Mouse (Mus musculus) intestine, postnatal 0 days (tissue): ENCODE measurements around the gene Mnt. TPM values are rescaled to one million over a fixed set of nuclear protein-coding genes. Genes with fewer than 3 reads are reported as not detected.

Experiments
- ATAC-seq: fragments of 200-750 bp; cut with Nextera tagmentation; 2 replicates; pipeline ENCODE4 v1.8.0; 2017; ENCODE audit warnings: mild to moderate bottlenecking, moderate TSS enrichment, moderate library complexity
- H3K27ac ChIP-seq: fragments of 300-500 bp; sonication (generic); 2 replicates; pipeline ENCODE4 v1.5.1; 2014; ENCODE audit warnings: mild to moderate bottlenecking, low read depth, low read length, moderate library complexity
- H3K27me3 ChIP-seq: fragments of 300-500 bp; sonication (generic); replicated peaks from 2 replicates; pipeline ENCODE4 v1.6.1; 2014; ENCODE audit warnings: low read length, mixed read lengths; ENCODE audit not compliant: control insufficient read depth, insufficient read depth
- H3K36me3 ChIP-seq: fragments of 300-500 bp; sonication (generic); 2 replicates; pipeline ENCODE4 v1.6.1; 2014; ENCODE audit warnings: mild to moderate bottlenecking, moderate library complexity; ENCODE audit not compliant: control insufficient read depth, insufficient read depth
- H3K4me1 ChIP-seq: fragments of 300-500 bp; sonication (generic); replicated peaks from 2 replicates; pipeline ENCODE4 v1.6.1; 2014; ENCODE audit warnings: antibody characterized with exemption, low read length, mixed read lengths; ENCODE audit not compliant: control insufficient read depth, insufficient read depth
- H3K4me2 ChIP-seq: fragments of 300-500 bp; sonication (generic); replicated peaks from 2 replicates; pipeline ENCODE4 v1.6.1; 2014; ENCODE audit warnings: low read depth, mild to moderate bottlenecking, moderate library complexity
- H3K4me3 ChIP-seq: fragments of 300-500 bp; sonication (generic); 2 replicates; pipeline ENCODE4 v1.5.1; 2014; ENCODE audit warnings: low read depth, low read length
- H3K9ac ChIP-seq: fragments of 300-500 bp; sonication (generic); 2 replicates; pipeline ENCODE4 v1.6.1; 2014; ENCODE audit warnings: mild to moderate bottlenecking, low read depth, low read length
- H3K9me3 ChIP-seq: fragments of 300-500 bp; sonication (generic); 2 replicates; pipeline ENCODE4 v1.6.1; 2016; ENCODE audit warnings: mixed run types; ENCODE audit not compliant: control insufficient read depth
- CTCF ChIP-seq: sonication (generic); IDR thresholded peaks from 2 replicates; pipeline ENCODE4 v1.5.1; 2016; ENCODE audit warnings: low read depth, mild to moderate bottlenecking, control low read depth, antibody characterized with exemption, moderate library complexity
- WGBS: fragments of 180-500 bp; shearing (Covaris S2); extraction: QIAGEN DNeasy Blood & Tissue Kit; methylation state at CpG from one replicate; pipeline ENCODE4 v1.1.7; 2014; 5-methylcytosine and 5-hydroxymethylcytosine counted together
- polyA plus RNA-seq: library from polyadenylated mRNA; unstranded; fragments of >200 nt; fragmentation: Nextera tagmentation; extraction: Ambion mirVana; gene quantifications from 2 replicates; pipeline ENCODE4 v1.2.1, GENCODE M21; 2015

Gene Mnt
- polyA plus RNA-seq, 1 experiment from 2014 or later: 5.3 TPM

DNA sequence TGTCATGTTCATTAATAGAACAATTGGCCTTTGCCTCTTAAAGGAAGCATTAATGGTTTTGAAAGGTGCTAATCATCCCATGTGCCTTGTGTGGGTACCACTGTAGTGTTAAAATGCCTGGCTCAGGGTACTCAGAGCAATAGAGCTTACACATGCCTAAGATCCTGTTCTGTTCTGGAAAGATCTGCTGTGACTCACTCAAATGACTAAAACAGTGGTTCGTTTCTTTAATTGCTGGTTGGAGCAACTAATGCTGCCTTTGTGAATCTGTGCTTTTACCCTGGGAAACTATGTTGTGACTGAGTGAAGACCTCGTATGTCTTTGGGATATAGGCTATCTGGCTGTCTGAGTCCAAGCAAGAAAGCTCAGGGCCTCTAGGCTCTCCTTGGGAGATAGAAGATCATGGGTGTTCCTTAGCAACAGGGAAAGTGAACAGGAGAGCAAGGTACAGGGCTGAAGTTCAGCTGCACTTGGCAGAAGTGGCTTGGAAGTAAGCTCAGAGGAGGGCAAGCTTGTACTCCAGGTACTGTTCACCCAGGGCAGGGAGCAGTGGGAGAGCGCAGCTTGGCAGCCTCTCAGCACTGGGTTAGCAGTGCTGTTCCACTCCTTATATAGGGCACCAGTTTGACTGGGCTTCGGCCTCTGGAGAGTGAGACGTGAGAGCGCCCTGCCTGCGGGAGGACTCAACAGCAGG is 7.8 kb upstream of the Mnt start:
- TF ChIP-seq CTCF: 0 out of 2 replicates have a peak, but pooled peaks have one; percentile 9
- Histone ChIP-seq H3K4me2 (peak overlapping the region; percentile 44), H3K4me3 (no peak overlapping the region), H3K27me3 (no peaks in the 10 kb centered on the region), H3K4me1 (peaks cover 3% of the 10 kb centered on the region; the same call in 1 of the 2 replicates), H3K9me3 (no peaks in the 10 kb centered on the region), H3K36me3 (peaks cover 6% of the 10 kb centered on the region; the same call in 1 of the 2 replicates), H3K9ac (no peak overlapping the region), H3K27ac (peak overlapping the region; percentile 85)
- 56% methylated on average over 7 of the region's 7 CpGs for WGBS
- ATAC-seq: peak; percentile 50

DNA sequence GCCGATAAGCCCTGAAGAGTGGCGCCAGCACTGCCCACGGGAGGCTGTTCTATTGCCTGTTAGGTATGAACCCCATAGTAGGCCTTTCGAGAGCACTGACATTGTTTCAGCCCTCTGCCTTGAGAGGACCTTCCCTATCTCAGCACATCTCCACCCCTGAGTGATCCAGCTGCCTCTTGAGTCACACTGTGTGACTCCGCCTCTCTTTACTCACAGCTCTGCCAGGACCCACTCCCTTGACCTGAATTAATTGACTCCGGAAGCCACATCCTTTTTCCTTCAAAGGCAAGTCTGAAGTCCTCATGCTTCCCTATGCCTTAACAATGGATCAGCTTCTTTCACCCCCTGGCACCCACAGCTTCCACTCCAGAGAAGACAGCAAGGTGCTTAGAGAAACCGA is 4.6 kb upstream of the Mnt start:
- H3K36me3 ChIP-seq: 0 out of 2 replicates have a peak, but pooled peaks cover 4% of the 10 kb centered on the region
- H3K27me3 ChIP-seq: no peaks in the 10 kb centered on the region
- H3K4me1 ChIP-seq: peaks cover 13% of the 10 kb centered on the region; the same call in 1 of the 2 replicates
- no peak overlapping the region for H3K9ac ChIP-seq
- H3K27ac ChIP-seq: peak overlapping the region; percentile 86
- H3K9me3 ChIP-seq: no peaks in the 10 kb centered on the region
- peak overlapping the region; percentile 35 for H3K4me2 ChIP-seq
- 34% methylated on average over 7 of the region's 7 CpGs for WGBS
- TF ChIP-seq CTCF: no peak
- H3K4me3 ChIP-seq: no peak overlapping the region
- ATAC-seq: peak; percentile 21

- H3K9me3 ChIP-seq: no peaks in the 10 kb centered on the region
- WGBS: 48% methylated on average over 5 of the region's 5 CpGs
- H3K36me3 ChIP-seq: 0 out of 2 replicates have a peak, but pooled peaks cover 4% of the 10 kb centered on the region
- H3K27me3 ChIP-seq: no peaks in the 10 kb centered on the region
- peaks cover 13% of the 10 kb centered on the region; the same call in 1 of the 2 replicates for H3K4me1 ChIP-seq
- H3K4me3 ChIP-seq: no peak overlapping the region
- ATAC-seq: peak; percentile 40
- H3K27ac ChIP-seq: peak overlapping the region; percentile 86
- peak overlapping the region; percentile 35 for H3K4me2 ChIP-seq
- TF ChIP-seq CTCF: no peak
- H3K9ac ChIP-seq: no peak overlapping the region
Measured at GRCm38 (mm10) chr11:74826702-74827101, 4.0 kb upstream of the Mnt start.

DNA sequence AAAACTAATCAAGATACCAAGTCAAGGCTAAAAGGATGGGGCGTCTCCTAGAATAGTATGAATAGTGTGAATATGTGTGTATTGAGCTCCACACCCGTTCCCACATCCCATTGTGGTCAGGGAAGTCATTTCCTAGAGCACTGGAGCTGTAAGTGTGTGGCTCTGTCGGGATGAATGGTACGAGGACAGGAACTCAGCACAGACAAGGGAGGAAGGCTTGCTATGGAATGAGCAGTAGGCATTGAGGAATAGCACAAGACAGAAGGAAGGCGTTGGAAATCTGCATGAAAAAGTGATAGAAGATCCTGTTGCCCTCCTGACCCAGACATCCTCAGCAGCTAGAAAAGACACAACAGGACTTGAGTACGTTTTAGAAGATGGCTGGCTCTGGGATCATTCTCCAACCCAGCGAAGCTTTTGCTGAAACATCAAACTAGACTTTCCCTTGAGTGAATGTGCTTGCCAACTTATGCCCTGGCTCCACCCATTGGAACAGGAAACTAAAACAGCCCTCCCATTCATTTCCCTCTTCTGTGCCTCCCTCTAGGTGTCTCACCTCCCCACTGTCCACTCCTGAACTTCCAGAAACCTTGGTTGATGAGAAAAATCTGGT is 2.8 kb upstream of the Mnt start:
- ATAC-seq: no peak
- 0 out of 2 replicates have a peak, but pooled peaks cover 4% of the 10 kb centered on the region for H3K36me3 ChIP-seq
- peaks cover 13% of the 10 kb centered on the region; the same call in 1 of the 2 replicates for H3K4me1 ChIP-seq
- TF ChIP-seq CTCF: no peak
- no peaks in the 10 kb centered on the region for H3K9me3 ChIP-seq
- H3K4me2 ChIP-seq: no peak overlapping the region
- no peak overlapping the region for H3K9ac ChIP-seq
- peak overlapping the region; percentile 50 for H3K27ac ChIP-seq
- H3K27me3 ChIP-seq: no peaks in the 10 kb centered on the region
- WGBS: 68% methylated on average over 7 of the region's 7 CpGs
- H3K4me3 ChIP-seq: no peak overlapping the region

DNA sequence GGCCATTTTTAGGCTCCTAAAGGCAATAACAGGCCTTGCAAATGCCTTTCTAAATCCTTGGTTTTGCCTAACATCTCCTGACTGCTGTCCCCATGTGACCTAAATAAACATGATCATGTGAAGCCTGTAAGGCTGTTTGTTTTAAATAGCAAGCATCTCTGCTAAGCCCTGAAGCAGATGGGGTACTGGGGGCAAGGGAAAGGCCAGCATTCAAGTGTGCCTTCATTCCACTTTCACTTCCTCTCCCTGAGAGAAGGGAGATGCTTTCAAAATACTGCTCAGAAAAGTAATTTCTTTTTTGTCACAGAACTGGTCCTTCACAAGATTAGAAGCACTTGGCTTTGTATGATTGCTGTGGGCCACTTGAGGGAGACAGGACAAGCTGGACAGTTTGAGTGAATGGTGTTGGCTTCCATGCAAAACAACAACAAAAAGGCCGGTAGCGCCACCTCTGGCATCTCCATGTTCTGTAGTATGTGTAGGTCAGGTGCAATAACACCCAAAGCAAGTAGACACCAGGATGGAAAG is 2.3 kb upstream of the Mnt start:
- Histone ChIP-seq H3K36me3 (no peaks in the 10 kb centered on the region), H3K4me2 (0 out of 2 replicates have a peak overlapping the region, but pooled peaks have one; percentile 89), H3K9me3 (no peaks in the 10 kb centered on the region), H3K4me1 (peaks cover 13% of the 10 kb centered on the region; the same call in 1 of the 2 replicates), H3K9ac (no peak overlapping the region), H3K4me3 (no peak overlapping the region), H3K27ac (peak overlapping the region; percentile 50; the same call in 1 of the 2 replicates), H3K27me3 (no peaks in the 10 kb centered on the region)
- peak; percentile 47; the same call in 1 of the 2 replicates for TF ChIP-seq CTCF
- ATAC-seq: no peak
- 52% methylated on average over 2 of the region's 2 CpGs for WGBS

DNA sequence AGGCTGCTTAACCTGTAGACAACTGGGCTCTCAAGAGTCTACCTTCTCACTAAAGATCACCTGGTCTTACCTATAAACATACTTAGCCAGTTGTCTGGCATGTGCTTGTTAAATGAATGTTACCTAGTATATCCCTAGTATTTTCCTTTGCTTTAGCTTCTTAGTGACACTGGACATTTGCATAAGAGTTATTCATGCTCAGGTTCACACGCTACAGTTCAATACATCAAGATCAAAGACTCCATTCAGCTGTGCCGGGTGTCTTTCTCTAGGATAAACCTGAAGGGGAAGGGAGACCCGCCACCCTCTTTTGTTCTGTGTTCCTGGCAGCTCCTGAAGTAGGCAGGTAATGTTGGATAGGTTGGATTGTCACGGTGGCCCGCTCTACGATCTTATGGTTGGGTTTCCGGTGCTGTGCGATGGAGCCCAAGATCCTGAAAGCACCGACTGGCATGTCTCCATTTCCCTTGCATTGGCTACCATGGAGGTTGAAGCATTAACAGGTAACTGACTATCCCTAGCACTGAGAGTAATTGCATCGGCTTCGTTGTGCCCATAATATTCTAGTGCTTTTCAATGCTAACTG is 1.7 kb upstream of the Mnt start:
- no peak for ATAC-seq
- H3K4me1 ChIP-seq: peaks cover 14% of the 10 kb centered on the region; the same call in 1 of the 2 replicates
- H3K27ac ChIP-seq: peak overlapping the region; percentile 95
- TF ChIP-seq CTCF: no peak
- H3K4me3 ChIP-seq: peak overlapping the region; percentile 82
- no peaks in the 10 kb centered on the region; the same call in 1 of the 2 replicates for H3K36me3 ChIP-seq
- H3K9ac ChIP-seq: no peak overlapping the region
- H3K9me3 ChIP-seq: no peaks in the 10 kb centered on the region
- 23% methylated on average over 11 of the region's 11 CpGs for WGBS
- H3K27me3 ChIP-seq: no peaks in the 10 kb centered on the region
- H3K4me2 ChIP-seq: peak overlapping the region; percentile 89
